Mouse (Mus musculus) adrenal gland, postnatal 14 days (tissue): ENCODE results near the gene Miga1. TPM values are rescaled to one million over a fixed set of nuclear protein-coding genes. Genes with fewer than 3 reads are reported as not detected.
A peak's percentile ranks its signal among the peaks of the same experiment; 100 is the strongest.

Source experiments
- DNase-seq: peaks from one replicate; pipeline ENCODE4 v3.0.0; 2021; ENCODE audit warnings: mixed read lengths
- total RNA-seq: library from RNA; stranded (reverse); gene quantifications from 2 replicates; pipeline ENCODE4 v1.2.3, GENCODE M21; 2021

Miga1 gene
- total RNA-seq, 1 experiment from 2014 or later = 9.3 TPM

GRCm38 (mm10) chr3:152287810-152288209 lies 52.4 kb downstream of the Miga1 start:
- DNase-seq = no peak

- DNase-seq = no peak
Measured at GRCm38 (mm10) chr3:152284759-152285158, 55.4 kb downstream of the Miga1 start.

DNA sequence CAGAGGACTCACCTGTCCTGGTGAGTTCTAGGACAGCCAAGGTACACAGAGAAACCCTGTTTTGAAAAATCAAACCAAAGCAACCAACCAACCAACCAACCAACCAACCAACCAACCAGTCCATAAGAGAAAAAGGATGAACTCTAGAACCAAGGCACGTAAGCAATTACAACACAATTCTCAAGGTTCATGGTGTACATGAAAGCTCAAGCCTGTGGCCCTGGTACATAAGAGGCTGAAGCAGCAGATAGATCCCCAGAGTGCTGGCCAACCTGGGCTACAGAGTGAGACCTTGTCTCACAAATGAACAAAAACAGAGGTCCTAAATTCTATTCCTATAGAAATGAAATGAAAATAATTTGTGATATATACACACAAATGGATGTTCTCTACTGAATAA lies 55.9 kb downstream of the Miga1 start:
- DNase-seq = no peak

DNA sequence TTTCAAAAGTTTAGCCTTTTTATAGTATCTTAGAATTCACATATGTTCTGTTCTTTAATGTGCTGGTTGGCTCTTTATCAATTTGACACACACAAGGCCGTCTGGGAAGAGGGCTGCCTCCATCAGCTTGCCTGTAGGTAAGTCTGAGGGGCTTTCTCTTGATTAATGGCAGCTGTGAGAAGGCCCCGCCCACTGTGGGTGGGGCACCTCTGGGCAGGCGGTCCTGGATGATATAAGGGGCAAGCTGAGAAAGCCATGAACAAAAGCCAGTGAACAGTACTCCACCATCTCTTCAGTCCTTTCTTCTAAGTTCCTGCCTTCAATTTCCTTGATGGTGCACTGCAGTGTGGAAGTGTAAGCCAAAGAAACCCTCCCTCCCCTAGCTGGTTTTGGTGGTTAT lies 58.1 kb downstream of the Miga1 start:
- DNase-seq = no peak

DNA sequence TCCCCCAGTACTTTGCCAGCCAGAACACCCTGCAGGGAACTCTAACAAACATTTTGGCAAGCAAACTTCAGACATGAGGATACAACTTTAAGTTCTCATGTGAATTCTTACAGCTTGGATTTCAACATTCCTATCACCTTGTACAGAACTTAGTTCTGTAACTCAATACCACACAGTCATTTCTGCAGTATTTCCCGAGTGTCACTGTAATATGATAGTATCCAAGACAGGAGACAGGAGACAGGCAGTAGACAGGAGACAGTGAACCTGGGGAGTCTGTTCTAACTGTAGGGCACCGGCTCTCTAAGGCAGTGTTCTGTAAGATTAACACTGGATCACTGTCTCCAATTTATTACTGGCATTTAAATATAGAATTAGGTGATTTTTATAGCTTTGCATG lies 61.8 kb downstream of the Miga1 start:
- DNase-seq = no peak

DNA sequence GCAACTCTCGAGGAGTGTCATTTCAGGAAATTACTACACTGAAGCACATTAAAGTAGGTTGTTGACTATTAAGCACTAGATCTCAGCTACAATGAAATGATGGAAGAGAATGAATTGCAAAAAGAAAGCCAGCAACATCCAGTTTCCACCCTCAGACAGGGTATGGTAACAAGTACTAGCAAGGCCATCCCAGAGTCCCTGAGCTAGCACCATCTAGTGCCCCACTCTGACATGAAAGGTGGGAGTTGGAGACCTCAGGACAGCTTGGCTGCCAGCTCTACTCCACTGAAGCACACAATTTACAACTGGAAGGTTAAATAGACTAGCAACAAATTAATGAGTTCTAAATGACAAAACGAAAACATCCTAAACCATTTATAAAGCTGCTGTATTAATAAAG lies 62.3 kb downstream of the Miga1 start:
- no peak for DNase-seq

DNA sequence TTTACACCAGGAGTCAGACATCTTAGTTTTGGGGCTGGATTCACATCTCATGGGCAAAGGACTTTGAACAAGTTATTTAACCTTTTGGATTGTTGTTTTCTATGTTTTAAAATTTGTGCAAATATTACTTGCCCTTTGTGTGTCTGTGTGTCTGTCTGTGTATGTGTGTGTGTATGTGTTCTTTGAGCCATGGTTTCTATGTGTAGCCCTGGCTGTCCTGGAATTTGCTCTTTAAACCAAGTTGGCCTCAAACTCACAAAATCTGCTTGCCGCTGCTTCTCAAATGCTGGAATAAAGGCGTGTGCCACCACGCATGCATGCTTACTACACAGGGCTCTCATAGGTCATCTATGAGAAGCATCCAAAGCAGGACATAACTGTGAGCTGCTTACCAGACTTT lies 63.3 kb downstream of the Miga1 start:
- DNase-seq = no peak

DNA sequence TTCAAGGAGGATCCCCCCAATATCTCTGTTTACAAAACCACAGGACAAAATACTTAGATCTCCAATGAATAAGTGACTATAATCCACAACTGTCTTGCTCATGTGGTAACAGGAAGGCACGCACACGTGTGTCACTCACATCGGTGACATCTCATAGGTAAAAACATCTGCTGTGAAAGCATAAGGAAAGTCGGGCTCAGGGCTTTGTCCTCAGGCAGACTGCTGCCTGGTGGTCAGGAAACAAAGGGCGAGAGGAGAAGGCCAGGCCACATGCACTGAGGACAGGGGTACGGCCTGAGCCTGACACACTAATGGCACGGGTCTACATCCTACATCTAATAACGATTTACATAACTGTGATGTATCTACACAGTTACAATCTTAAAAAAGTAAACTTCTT lies 65.2 kb downstream of the Miga1 start:
- DNase-seq = no peak

GRCm38 (mm10) chr3:152272974-152273685 lies 67.1 kb downstream of the Miga1 start:
- no peak for DNase-seq

DNA sequence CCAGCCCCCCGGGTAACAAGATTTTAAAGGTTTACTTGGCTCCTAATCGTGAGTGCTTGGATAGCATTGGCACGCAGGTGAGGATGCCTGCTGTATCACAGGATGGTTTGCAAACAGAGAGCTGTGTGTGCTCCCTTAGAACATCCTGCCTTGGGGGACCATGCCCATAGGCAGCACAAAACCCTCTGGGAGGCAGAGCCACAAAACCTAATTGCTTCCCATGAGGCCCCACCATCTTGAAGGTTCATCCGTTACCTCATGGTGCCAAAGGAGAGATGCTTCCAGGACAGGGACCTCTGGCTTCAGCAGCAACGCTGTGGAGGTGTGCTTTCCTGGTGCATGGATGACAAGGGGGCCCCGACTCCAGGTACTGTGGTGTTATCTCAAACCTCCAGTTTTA lies 68.3 kb downstream of the Miga1 start:
- DNase-seq = no peak

DNA sequence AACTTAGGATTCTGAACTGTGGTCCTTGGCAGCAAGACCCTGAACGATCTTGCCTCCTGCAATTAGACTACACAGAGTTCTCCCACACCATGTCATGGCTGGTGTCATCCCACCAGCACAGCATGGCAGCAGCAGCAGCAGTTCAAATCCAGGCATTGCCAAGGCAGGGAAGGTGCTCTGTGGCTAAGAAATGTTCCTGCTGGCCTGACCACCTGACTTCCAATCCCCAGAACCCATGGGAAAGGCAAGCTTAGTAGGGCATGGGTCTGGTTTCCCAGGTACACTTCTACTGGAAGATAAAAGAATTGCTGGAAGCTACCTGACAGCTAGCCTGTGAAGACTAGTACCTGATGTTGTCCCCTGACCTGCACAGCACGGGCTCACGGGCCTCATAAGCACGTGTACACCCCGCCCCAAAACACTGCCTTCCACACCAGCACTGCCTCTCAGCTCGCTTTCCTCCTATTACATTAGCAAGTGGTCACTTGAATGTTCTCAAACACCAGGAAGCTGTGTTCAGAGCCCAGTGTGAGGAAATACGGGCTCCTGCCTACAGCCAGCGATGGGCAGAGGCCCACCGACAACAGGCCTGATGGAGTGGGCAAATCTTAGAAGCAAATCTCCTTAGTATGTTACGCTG lies 69.0 kb downstream of the Miga1 start:
- no peak for DNase-seq

DNA sequence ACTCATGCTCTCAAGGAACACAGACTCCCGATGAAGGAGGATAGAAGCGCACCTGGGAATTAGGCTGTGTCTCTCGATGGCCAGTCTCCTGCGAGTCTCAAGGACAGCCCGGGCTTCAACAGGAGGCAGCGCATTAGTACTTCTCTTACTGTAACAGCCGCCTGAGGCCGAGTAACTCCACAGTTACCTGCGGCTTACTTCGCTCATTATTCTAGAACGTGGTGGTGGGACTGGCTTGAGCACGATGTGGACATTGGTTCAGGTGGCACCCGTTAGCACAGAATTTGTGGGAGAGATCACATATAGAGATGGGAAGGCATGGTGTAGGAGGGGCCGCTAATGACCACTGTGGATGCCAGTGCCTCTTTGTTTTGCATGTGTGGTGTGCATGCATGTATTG lies 72.1 kb downstream of the Miga1 start:
- no peak for DNase-seq

DNA sequence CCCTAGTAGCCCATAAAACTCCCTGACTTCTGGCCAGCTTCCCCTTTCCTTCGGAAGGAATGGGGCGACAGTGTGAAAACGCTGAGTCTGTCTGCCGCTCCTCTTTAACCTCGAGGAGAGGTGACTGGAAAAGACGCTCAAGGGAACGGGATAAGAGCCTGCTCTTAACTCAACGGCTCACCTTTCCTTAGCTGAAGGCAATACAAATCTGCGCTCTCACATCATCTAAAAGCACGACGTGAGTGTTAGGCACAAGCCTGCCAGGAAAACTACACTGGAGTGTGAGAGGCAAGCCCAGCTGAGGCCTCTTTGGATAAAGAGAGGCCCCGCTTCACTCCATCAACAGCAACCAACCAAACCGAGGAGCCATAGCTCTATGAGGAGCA lies 74.2 kb downstream of the Miga1 start, which contains the start of gene Nexn:
TSS of gene Nexn (minus strand) at position 315 of the 386 bp plus-strand sequence.
- no peak for DNase-seq

DNA sequence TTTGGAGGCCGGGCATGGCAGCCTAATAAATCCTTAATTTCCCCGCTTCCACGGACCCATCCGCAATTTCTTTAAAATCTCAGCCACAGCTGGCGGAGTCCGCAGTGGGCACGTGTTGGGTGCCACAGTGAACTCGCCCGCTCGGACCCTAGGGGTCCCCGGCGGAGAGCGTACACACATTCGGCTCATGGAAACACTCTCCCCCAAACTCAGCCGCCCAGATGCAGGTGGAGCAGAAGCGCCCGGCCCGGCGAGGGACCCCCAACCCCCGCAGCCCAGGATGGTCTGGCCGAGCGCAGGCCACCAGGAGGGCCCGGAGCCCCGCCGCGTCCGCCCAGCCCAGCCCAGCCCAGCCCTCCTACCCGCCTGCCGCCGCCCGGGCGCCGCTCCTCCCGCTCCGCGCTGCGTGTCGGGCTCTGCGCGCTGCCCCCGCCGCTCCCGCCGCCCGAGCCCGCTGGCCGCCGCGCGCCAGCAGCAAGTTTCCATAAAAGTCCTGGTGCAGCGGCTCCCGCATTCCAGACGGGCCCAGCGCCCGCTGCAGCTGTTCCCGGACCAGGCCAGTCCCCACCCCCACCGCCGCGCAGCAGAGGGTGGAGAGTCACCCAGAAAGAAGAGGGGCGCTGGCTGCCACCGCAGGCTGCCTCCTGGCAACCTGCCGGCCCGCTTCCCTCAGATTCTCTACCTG lies 74.7 kb downstream of the Miga1 start:
- DNase-seq = peak; percentile 77

DNA sequence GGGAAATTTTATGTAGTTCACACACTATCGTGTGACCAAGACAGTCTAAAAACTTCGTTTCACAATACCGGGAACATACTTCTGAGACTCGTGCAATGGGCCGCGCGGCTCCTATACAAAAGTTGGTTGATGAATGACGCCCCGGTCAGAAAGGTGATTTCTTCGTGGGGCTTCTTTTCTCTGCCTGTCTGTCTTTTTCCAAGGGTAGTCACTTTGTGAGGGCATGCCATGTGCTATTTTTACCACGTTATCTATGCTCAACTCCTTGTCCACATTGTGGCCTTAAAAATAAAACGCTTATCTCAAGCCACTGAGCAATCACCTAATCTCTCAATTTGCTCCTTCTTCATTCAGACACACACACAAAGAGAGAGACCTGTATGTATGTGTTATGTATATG lies 75.4 kb downstream of the Miga1 start:
- no peak for DNase-seq

- DNase-seq = no peak
Measured at GRCm38 (mm10) chr3:152264374-152264773, 75.8 kb downstream of the Miga1 start.

GRCm38 (mm10) chr3:152261948-152262347 lies 78.3 kb downstream of the Miga1 start:
- no peak for DNase-seq

DNA sequence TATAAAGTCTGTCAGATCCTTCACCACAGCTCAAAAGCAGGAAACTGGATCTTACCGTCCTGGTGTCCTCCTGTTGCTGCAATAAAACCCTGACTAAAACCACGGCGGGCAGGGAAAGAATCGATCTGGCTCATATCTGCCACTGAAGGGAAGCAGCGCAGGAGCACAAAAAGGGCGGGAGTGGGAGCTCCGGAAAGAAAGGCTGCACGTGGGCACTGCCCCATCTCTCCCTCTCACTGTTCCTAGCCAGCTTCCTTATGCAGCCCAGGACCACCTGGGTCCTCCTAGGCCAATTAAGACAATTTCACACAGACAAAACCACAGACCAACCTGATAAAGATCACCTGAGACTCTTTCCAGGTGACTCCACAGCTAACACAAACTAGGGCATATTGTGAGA lies 78.8 kb downstream of the Miga1 start:
- no peak for DNase-seq

GRCm38 (mm10) chr3:152260362-152260761 lies 79.8 kb downstream of the Miga1 start:
- DNase-seq = no peak

DNA sequence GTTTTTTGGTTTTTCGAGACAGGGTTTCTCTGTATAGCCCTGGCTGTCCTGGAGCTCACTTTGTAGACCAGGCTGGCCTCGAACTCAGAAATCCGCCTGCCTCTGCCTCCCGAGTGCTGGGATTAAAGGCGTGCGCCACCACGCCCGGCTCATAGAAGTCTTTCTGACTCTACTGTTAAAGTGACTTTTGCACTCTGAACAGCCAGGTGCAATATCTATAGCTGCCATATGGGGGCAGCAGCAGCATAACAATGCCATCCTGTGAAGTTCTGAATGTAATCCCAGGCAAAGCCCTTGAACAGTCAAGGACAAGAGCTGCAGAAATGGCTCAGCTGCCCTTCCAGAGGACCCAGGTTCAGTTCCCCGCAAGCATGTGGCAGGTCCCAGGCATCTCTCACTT lies 80.8 kb downstream of the Miga1 start:
- peak; percentile 87 for DNase-seq

GRCm38 (mm10) chr3:152257528-152257927 lies 82.7 kb downstream of the Miga1 start:
- no peak for DNase-seq

DNA sequence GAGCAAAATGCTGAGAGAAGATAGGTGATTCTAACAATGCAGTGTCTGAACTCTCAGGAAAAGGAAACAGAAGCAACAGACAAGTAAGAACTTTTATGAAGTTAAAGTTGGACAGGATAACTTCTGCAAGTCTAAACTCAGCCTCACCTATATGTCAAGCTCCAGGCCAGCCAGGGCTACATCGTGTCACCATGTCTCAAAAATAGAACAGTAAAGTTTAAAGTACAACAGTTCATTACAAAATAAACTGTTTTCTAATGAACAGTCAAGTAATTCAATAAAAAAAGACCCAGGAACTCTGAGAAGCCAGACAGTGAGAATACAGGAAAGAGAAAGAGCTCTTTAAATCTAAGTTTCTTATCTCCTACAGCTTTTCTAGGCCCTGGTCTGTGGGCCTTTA lies 89.7 kb downstream of the Miga1 start:
- no peak for DNase-seq

DNA sequence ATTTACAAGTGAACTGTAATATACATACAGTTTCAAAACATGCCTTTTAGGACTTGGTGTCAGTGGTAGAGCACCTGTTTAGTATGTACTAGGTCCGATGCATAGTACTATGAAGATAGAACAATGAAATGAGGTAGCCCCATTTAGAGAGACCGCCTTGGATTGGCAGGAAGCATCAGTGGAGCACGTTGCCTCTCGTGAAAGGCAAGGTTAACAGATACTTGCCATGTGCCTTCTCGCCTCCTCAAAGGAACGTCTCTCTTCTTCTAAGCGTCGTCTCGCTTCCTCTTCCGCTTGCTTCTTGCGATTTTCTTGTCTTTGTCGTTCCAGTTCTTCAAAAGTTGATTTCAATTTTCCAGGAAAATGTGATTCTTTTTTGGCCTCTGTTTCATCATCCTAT lies 92.5 kb downstream of the Miga1 start:
- DNase-seq = no peak
